Mouse (Mus musculus) hindbrain, embryonic 14.5 days (tissue): ENCODE measurements around the gene Mapk11. TPM values are rescaled to one million over a fixed set of nuclear protein-coding genes. Genes with fewer than 3 reads are reported as not detected.

Experiments used
- ATAC-seq: fragments of 200-750 bp; cut with Nextera tagmentation; 2 replicates; pipeline ENCODE4 v1.8.0; 2017; ENCODE audit warnings: moderate number of reproducible peaks, mild to moderate bottlenecking, moderate TSS enrichment, moderate library complexity; ENCODE audit not compliant: low FRiP score
- DNase-seq: peaks from one replicate; pipeline ENCODE4 v3.0.0-alpha.2; 2015; ENCODE audit warnings: low spot score
- H3K27ac ChIP-seq: fragments of 300-500 bp; sonication (generic); 2 replicates; pipeline ENCODE4 v1.5.1; 2014; ENCODE audit warnings: mild to moderate bottlenecking, moderate library complexity
- H3K27me3 ChIP-seq: fragments of 300-500 bp; sonication (generic); 2 replicates; pipeline ENCODE4 v1.6.1; 2014; ENCODE audit warnings: mild to moderate bottlenecking, low read length, mixed read lengths; ENCODE audit not compliant: control insufficient read depth, insufficient read depth
- H3K36me3 ChIP-seq: fragments of 300-500 bp; sonication (generic); replicated peaks from 2 replicates; pipeline ENCODE4 v1.6.1; 2014; ENCODE audit not compliant: control insufficient read depth, insufficient read depth
- H3K4me1 ChIP-seq: fragments of 300-500 bp; sonication (generic); replicated peaks from 2 replicates; pipeline ENCODE4 v1.6.1; 2014; ENCODE audit warnings: antibody characterized with exemption, low read length, mixed read lengths; ENCODE audit not compliant: control insufficient read depth, insufficient read depth
- H3K4me2 ChIP-seq: fragments of 300-500 bp; sonication (generic); replicated peaks from 2 replicates; pipeline ENCODE4 v1.6.1; 2014; ENCODE audit warnings: mild to moderate bottlenecking, moderate library complexity
- H3K4me3 ChIP-seq: fragments of 300-500 bp; sonication (generic); replicated peaks from 2 replicates; pipeline ENCODE4 v1.5.1; 2014; ENCODE audit warnings: mild to moderate bottlenecking, low read length
- H3K9ac ChIP-seq: fragments of 300-500 bp; sonication (generic); 2 replicates; pipeline ENCODE4 v1.6.1; 2014
- H3K9me3 ChIP-seq: fragments of 300-500 bp; sonication (generic); 2 replicates; pipeline ENCODE4 v1.6.1; 2016; ENCODE audit warnings: low read length; ENCODE audit not compliant: control insufficient read depth
- WGBS: fragments of 180-500 bp; shearing (Covaris S2); extraction: QIAGEN DNeasy Blood & Tissue Kit; methylation state at CpG from one replicate; pipeline ENCODE4 v1.1.7; 2014; 5-methylcytosine and 5-hydroxymethylcytosine counted together
- polyA plus RNA-seq: library from polyadenylated mRNA; unstranded; fragments of >200 nt; fragmentation: Nextera tagmentation; extraction: Ambion mirVana; gene quantifications from 2 replicates; pipeline ENCODE4 v1.2.1, GENCODE M21; 2014

Mapk11 gene
- polyA plus RNA-seq, 1 experiment from 2014 or later: 22.4 TPM

- Histone ChIP-seq H3K27me3 (0 out of 2 replicates have a peak, but pooled peaks cover 14% of the 10 kb centered on the region), H3K4me2 (peak overlapping the region; percentile 95), H3K36me3 (peaks cover 29% of the 10 kb centered on the region), H3K9me3 (no peaks in the 10 kb centered on the region), H3K27ac (no peak overlapping the region), H3K4me1 (peaks cover 13% of the 10 kb centered on the region), H3K9ac (peak overlapping the region; percentile 63), H3K4me3 (peak overlapping the region; percentile 44)
- ATAC-seq: peak; percentile 13; the same call in 1 of the 2 replicates
- no peak for DNase-seq
- WGBS: 0% methylated on average over 49 of the region's 53 CpGs
Measured at GRCm38 (mm10) chr15:89140048-89140658, 9.3 kb downstream of the Mapk11 start.

- Histone ChIP-seq H3K4me2 (no peak overlapping the region), H3K4me3 (no peak overlapping the region), H3K36me3 (peaks cover 12% of the 10 kb centered on the region), H3K4me1 (peaks cover 13% of the 10 kb centered on the region), H3K9ac (no peak overlapping the region), H3K27ac (no peak overlapping the region), H3K9me3 (no peaks in the 10 kb centered on the region), H3K27me3 (0 out of 2 replicates have a peak, but pooled peaks cover 14% of the 10 kb centered on the region)
- WGBS: 93% methylated on average over 6 of the region's 6 CpGs
- no peak for ATAC-seq
- DNase-seq: no peak
Measured at GRCm38 (mm10) chr15:89138531-89138930, 10.9 kb downstream of the Mapk11 start.

- ATAC-seq: no peak
- peaks cover 7% of the 10 kb centered on the region for H3K36me3 ChIP-seq
- no peak overlapping the region for H3K27ac ChIP-seq
- H3K9me3 ChIP-seq: no peaks in the 10 kb centered on the region
- no peak overlapping the region for H3K4me2 ChIP-seq
- WGBS: 88% methylated on average over 7 of the region's 7 CpGs
- no peak overlapping the region for H3K4me3 ChIP-seq
- no peak for DNase-seq
- H3K4me1 ChIP-seq: peaks cover 13% of the 10 kb centered on the region
- H3K9ac ChIP-seq: no peak overlapping the region
- H3K27me3 ChIP-seq: 0 out of 2 replicates have a peak, but pooled peaks cover 14% of the 10 kb centered on the region
Measured at GRCm38 (mm10) chr15:89138046-89138405, 11.4 kb downstream of the Mapk11 start.

GRCm38 (mm10) chr15:89137378-89138045 is 11.9 kb downstream of the Mapk11 start:
- no peak overlapping the region for H3K27ac ChIP-seq
- H3K9me3 ChIP-seq: no peaks in the 10 kb centered on the region
- ATAC-seq (no peak), DNase-seq (no peak)
- no peak overlapping the region for H3K4me3 ChIP-seq
- peaks cover 13% of the 10 kb centered on the region for H3K4me1 ChIP-seq
- no peak overlapping the region for H3K9ac ChIP-seq
- H3K27me3 ChIP-seq: 0 out of 2 replicates have a peak, but pooled peaks cover 14% of the 10 kb centered on the region
- H3K36me3 ChIP-seq: 0 out of 2 replicates have a peak, but pooled peaks cover 2% of the 10 kb centered on the region
- WGBS: 63% methylated on average over 9 of the region's 11 CpGs
- no peak overlapping the region for H3K4me2 ChIP-seq

GRCm38 (mm10) chr15:89136461-89137155 is 12.8 kb downstream of the Mapk11 start:
- Histone ChIP-seq H3K36me3 (no peaks in the 10 kb centered on the region; the same call in 1 of the 2 replicates), H3K4me2 (no peak overlapping the region), H3K4me1 (peaks cover 13% of the 10 kb centered on the region), H3K27ac (no peak overlapping the region), H3K9me3 (no peaks in the 10 kb centered on the region), H3K9ac (no peak overlapping the region), H3K4me3 (no peak overlapping the region), H3K27me3 (0 out of 2 replicates have a peak, but pooled peaks cover 14% of the 10 kb centered on the region)
- WGBS: 99% methylated on average over 5 of the region's 5 CpGs
- ATAC-seq (no peak), DNase-seq (no peak)

- no peak overlapping the region for H3K27ac ChIP-seq
- peaks cover 13% of the 10 kb centered on the region for H3K4me1 ChIP-seq
- H3K4me2 ChIP-seq: no peak overlapping the region
- no peaks in the 10 kb centered on the region for H3K9me3 ChIP-seq
- DNase-seq (no peak), ATAC-seq (no peak)
- H3K27me3 ChIP-seq: no peaks in the 10 kb centered on the region
- 94% methylated on average over 3 of the region's 3 CpGs for WGBS
- H3K36me3 ChIP-seq: no peaks in the 10 kb centered on the region; the same call in 1 of the 2 replicates
- H3K9ac ChIP-seq: no peak overlapping the region
- H3K4me3 ChIP-seq: no peak overlapping the region
Measured at GRCm38 (mm10) chr15:89131316-89131715, 18.1 kb downstream of the Mapk11 start.

- no peak for DNase-seq
- Histone ChIP-seq H3K4me2 (no peak overlapping the region), H3K27ac (no peak overlapping the region), H3K36me3 (no peaks in the 10 kb centered on the region; the same call in 1 of the 2 replicates), H3K4me3 (no peak overlapping the region), H3K27me3 (no peaks in the 10 kb centered on the region), H3K9ac (no peak overlapping the region), H3K4me1 (peaks cover 13% of the 10 kb centered on the region), H3K9me3 (no peaks in the 10 kb centered on the region)
- ATAC-seq: no peak
Measured at GRCm38 (mm10) chr15:89130245-89130644, 19.2 kb downstream of the Mapk11 start.

- Histone ChIP-seq H3K27ac (peak within 1 kb of the TSS; percentile 75), H3K9ac (peak within 1 kb of the TSS; percentile 56), H3K4me2 (peak within 1 kb of the TSS; percentile 69), H3K9me3 (no peaks in the 10 kb centered on the region), H3K4me3 (peak within 1 kb of the TSS; percentile 43), H3K27me3 (no peaks in the 10 kb centered on the region), H3K4me1 (peaks cover 17% of the 10 kb centered on the region), H3K36me3 (peaks cover 10% of the 10 kb centered on the region; the same call in 1 of the 2 replicates)
- ATAC-seq: peak; percentile 82
- 3% methylated on average over 36 of the region's 36 CpGs for WGBS
- DNase-seq: peak; percentile 84
Measured at GRCm38 (mm10) chr15:89128382-89129350, 20.8 kb downstream of the Mapk11 start, which contains the start of gene Hdac10. Hdac10 (minus strand) TSS chr15:89128700.
